13 mouse cellular contexts compared by ENCODE assay signal in genomic region chr3:98074622-98075231, GRCm38 (mm10).
DNase-seq lines count a peak whose midpoint lies in the region; ATAC-seq and TF ChIP-seq lines count a peak whose summit lies in the region.
"Had no signal": no experiment of that assay in that cellular context is flagged by ENCODE, and none has a peak within 500 bp of the region (broad histone marks: within the 10 kb centered on the region; RNA-seq: fewer than 3 reads in every experiment).

No protein-coding gene starts in this region.

- intact Hi-C loops in gastrocnemius, postnatal 14 days (cut with DNase I; ENCODE audit: low total_unique reads), result no loop called here

- no peaks in the 10 kb centered on the region for H3K9me3 ChIP-seq in limb, embryonic 11.5 days (ENCODE audit: control insufficient read depth, low read length)
- no peaks in the 10 kb centered on the region for H3K9me3 ChIP-seq in limb, embryonic 10.5 days (replicated peaks)
- no peaks in the 10 kb centered on the region for H3K9me3 ChIP-seq in hindbrain, embryonic 13.5 days
- H3K9me3 ChIP-seq in limb, embryonic 14.5 days (ENCODE audit: control insufficient read depth, low read length), result no peaks in the 10 kb centered on the region
- H3K9me3 ChIP-seq: embryonic facial prominence, embryonic 15.5 days; liver, embryonic 15.5 days; midbrain, embryonic 10.5 days had no signal

- TF ChIP-seq POLR2A in limb, embryonic 14.5 days (IDR thresholded peaks at IDR 0.05; ENCODE audit: borderline replicate concordance, extremely low read depth, insufficient read depth, insufficient read length), result no peak

- peaks cover 5% of the 10 kb centered on the region; the same call in 1 of the 2 replicates for H3K36me3 ChIP-seq in limb, embryonic 11.5 days (ENCODE audit: control insufficient read depth, insufficient read depth, low read length)
- H3K36me3 ChIP-seq in limb, embryonic 10.5 days, result peaks cover 86% of the 10 kb centered on the region
- peaks cover 5% of the 10 kb centered on the region; the same call in 1 of the 2 replicates for H3K36me3 ChIP-seq in hindbrain, embryonic 13.5 days
- H3K36me3 ChIP-seq in limb, embryonic 14.5 days (ENCODE audit: control insufficient read depth, insufficient read depth, low read length), result peaks cover 61% of the 10 kb centered on the region

- H3K27me3 ChIP-seq in limb, embryonic 11.5 days (ENCODE audit: control insufficient read depth, insufficient read depth, low read length), result no peaks in the 10 kb centered on the region
- H3K27me3 ChIP-seq in limb, embryonic 10.5 days (ENCODE audit: low read depth, poor library complexity, severe bottlenecking), result 0 out of 2 replicates have a peak, but pooled peaks cover 6% of the 10 kb centered on the region
- H3K27me3 ChIP-seq in hindbrain, embryonic 13.5 days, result no peaks in the 10 kb centered on the region
- no peaks in the 10 kb centered on the region for H3K27me3 ChIP-seq in limb, embryonic 14.5 days (ENCODE audit: control insufficient read depth, insufficient read depth, low read length)
- H3K27me3 ChIP-seq: embryonic facial prominence, embryonic 15.5 days; liver, embryonic 15.5 days had no signal

- no peak for ATAC-seq in limb, embryonic 11.5 days (ENCODE audit: insufficient number of reproducible peaks, low FRiP score, low TSS enrichment, low read depth)
- peak; percentile 52 for ATAC-seq in hindbrain, embryonic 13.5 days (ENCODE audit: low FRiP score)
- ATAC-seq in limb, embryonic 14.5 days (ENCODE audit: low FRiP score, low read depth), result no peak
- no peak for ATAC-seq in megakaryocyte progenitor cell, adult 5-6 weeks (replicated peaks; ENCODE audit: poor library complexity)
- ATAC-seq: forebrain, postnatal 0 days had no signal

- peaks cover 12% of the 10 kb centered on the region for H3K4me1 ChIP-seq in limb, embryonic 11.5 days (ENCODE audit: control insufficient read depth, insufficient read depth, low read length)
- H3K4me1 ChIP-seq in limb, embryonic 10.5 days, result peaks cover 40% of the 10 kb centered on the region
- H3K4me1 ChIP-seq in hindbrain, embryonic 13.5 days (replicated peaks), result peaks cover 13% of the 10 kb centered on the region
- peaks cover 26% of the 10 kb centered on the region for H3K4me1 ChIP-seq in limb, embryonic 14.5 days (ENCODE audit: control insufficient read depth, insufficient read depth, low read length)

- WGBS in limb, embryonic 11.5 days, result 66% methylated on average over 6 of the region's 6 CpGs
- 71% methylated on average over 6 of the region's 6 CpGs for WGBS in limb, embryonic 10.5 days
- WGBS in hindbrain, embryonic 13.5 days, result 44% methylated on average over 6 of the region's 6 CpGs
- 34% methylated on average over 6 of the region's 6 CpGs for WGBS in limb, embryonic 14.5 days

- no peak overlapping the region for H3K4me2 ChIP-seq in limb, embryonic 11.5 days (ENCODE audit: low read depth, severe bottlenecking)
- no peak overlapping the region for H3K4me2 ChIP-seq in hindbrain, embryonic 13.5 days
- H3K4me2 ChIP-seq in limb, embryonic 14.5 days (replicated peaks; ENCODE audit: low read depth, low read length, severe bottlenecking), result no peak overlapping the region
- H3K4me2 ChIP-seq: embryonic facial prominence, embryonic 15.5 days; liver, embryonic 15.5 days had no signal

- peak; percentile 43 for DNase-seq in gastrocnemius, postnatal 14 days
- no peak for DNase-seq in gastrocnemius, postnatal 10 days
- DNase-seq in limb, embryonic 11.5 days (ENCODE audit: low spot score), result no peak
- DNase-seq in limb, embryonic 10.5 days (ENCODE audit: low spot score), result no peak
- peak; percentile 44 for DNase-seq in limb, embryonic 14.5 days (ENCODE audit: low spot score)
- DNase-seq in layer of hippocampus, postnatal 10 days (ENCODE audit: low spot score in 2 of 2), result no peak
- DNase-seq: cerebellum, postnatal 10 days; forebrain, postnatal 0 days had no signal

- H3K4me3 ChIP-seq in limb, embryonic 11.5 days (ENCODE audit: low read depth, low read length), result no peak overlapping the region
- H3K4me3 ChIP-seq in limb, embryonic 10.5 days, result no peak overlapping the region
- no peak overlapping the region for H3K4me3 ChIP-seq in hindbrain, embryonic 13.5 days
- H3K4me3 ChIP-seq in limb, embryonic 14.5 days (replicated peaks; ENCODE audit: low read length), result no peak overlapping the region
- H3K4me3 ChIP-seq: embryonic facial prominence, embryonic 15.5 days; liver, embryonic 15.5 days; midbrain, embryonic 10.5 days had no signal

- H3K9ac ChIP-seq in limb, embryonic 11.5 days (ENCODE audit: low read length), result no peak overlapping the region
- H3K9ac ChIP-seq in hindbrain, embryonic 13.5 days, result no peak overlapping the region
- H3K9ac ChIP-seq in limb, embryonic 14.5 days (ENCODE audit: low read depth, low read length, severe bottlenecking), result no peak overlapping the region
- H3K9ac ChIP-seq: embryonic facial prominence, embryonic 15.5 days; forebrain, postnatal 0 days; liver, embryonic 15.5 days had no signal

- peak overlapping the region; percentile 16; the same call in 1 of the 2 replicates for H3K27ac ChIP-seq in limb, embryonic 11.5 days (replicated peaks; ENCODE audit: low read depth, low read length)
- no peak overlapping the region; the same call in 1 of the 2 replicates for H3K27ac ChIP-seq in limb, embryonic 10.5 days
- peak overlapping the region; percentile 44 for H3K27ac ChIP-seq in hindbrain, embryonic 13.5 days
- H3K27ac ChIP-seq in limb, embryonic 14.5 days (replicated peaks; ENCODE audit: low read depth, low read length), result peak overlapping the region; percentile 55; the same call in 1 of the 2 replicates
- H3K27ac ChIP-seq: liver, embryonic 15.5 days; midbrain, embryonic 10.5 days had no signal

Comparison
In these comparisons a context has a peak if more than half of its experiments do, and no peak if none do; other contexts are left out.
1. DNase-seq: peak in gastrocnemius, postnatal 14 days (single experiment) and limb, embryonic 14.5 days (single experiment); none in gastrocnemius, postnatal 10 days (single experiment), limb, embryonic 11.5 days (single experiment), limb, embryonic 10.5 days (single experiment) and layer of hippocampus, postnatal 10 days (0 of 2).